Mouse (Mus musculus) liver, adult 2 months (tissue): ENCODE data around the gene Pias1. TPM values are rescaled to one million over a fixed set of nuclear protein-coding genes. Genes with fewer than 3 reads are reported as not detected.

ENCODE experiments used
- DNase-seq: peaks from one replicate; pipeline ENCODE4 v3.0.0-alpha.2; 2011; ENCODE audit warnings: low read depth, low spot score; ENCODE audit errors: extremely low read depth
- H3K27ac ChIP-seq: fragments of 200-500 bp; replicated peaks from 2 replicates; pipeline ENCODE4 v1.5.1; 2012; ENCODE audit warnings: low read depth, mild to moderate bottlenecking, control low read depth, inconsistent platforms, low read length; ENCODE audit not compliant: insufficient read depth
- H3K27me3 ChIP-seq: fragments of 200-500 bp; 2 replicates; pipeline ENCODE4 v1.6.1; 2012; ENCODE audit warnings: mild to moderate bottlenecking, moderate library complexity, low read length, inconsistent platforms; ENCODE audit not compliant: control insufficient read depth, insufficient read depth
- H3K36me3 ChIP-seq: fragments of 200-500 bp; 2 replicates; pipeline ENCODE4 v1.6.1; 2012; ENCODE audit warnings: low read length, inconsistent platforms; ENCODE audit not compliant: control insufficient read depth, insufficient read depth
- H3K4me1 ChIP-seq: fragments of 200-500 bp; 2 replicates; pipeline ENCODE4 v1.6.1; 2011; ENCODE audit warnings: low read length; ENCODE audit not compliant: control insufficient read depth, insufficient read depth
- H3K4me3 ChIP-seq: fragments of 200-500 bp; 2 replicates; pipeline ENCODE4 v1.5.1; 2011; ENCODE audit warnings: low read depth, mild to moderate bottlenecking, control low read depth, low read length, moderate library complexity; ENCODE audit not compliant: insufficient read depth
- H3K79me2 ChIP-seq: fragments of 200-500 bp; 2 replicates; pipeline ENCODE4 v1.6.1; 2012; ENCODE audit warnings: inconsistent platforms, mild to moderate bottlenecking, low read length, moderate library complexity; ENCODE audit not compliant: control insufficient read depth, insufficient read depth
- H3K9ac ChIP-seq: fragments of 200-500 bp; 2 replicates; pipeline ENCODE4 v1.6.1; 2012; ENCODE audit warnings: low read depth, mild to moderate bottlenecking, control low read depth, inconsistent platforms, low read length
- CTCF ChIP-seq: fragments of 200-500 bp; IDR thresholded peaks from 2 replicates; pipeline ENCODE4 v1.5.1; 2011; ENCODE audit warnings: low read depth, low read length, control low read depth
- POLR2A ChIP-seq: fragments of 200-500 bp; IDR thresholded peaks from 2 replicates; pipeline ENCODE4 v1.6.1; 2011; ENCODE audit warnings: low read length, control low read depth; ENCODE audit not compliant: insufficient read depth; ENCODE audit errors: extremely low read depth
- WGBS: fragments of 180-500 bp; shearing (Covaris S2); methylation state at CpG from one replicate; pipeline ENCODE4 v1.1.7; 2018; 5-methylcytosine and 5-hydroxymethylcytosine counted together
- polyA plus RNA-seq: library from polyadenylated mRNA; depleted of rRNA; stranded (reverse); fragments of >200 nt; gene quantifications from 2 replicates; pipeline ENCODE4 v1.2.3, GENCODE M21; 2012
- total RNA-seq: library from RNA; depleted of rRNA; stranded (reverse); fragments of >200 nt; gene quantifications from 2 replicates; pipeline ENCODE4 v1.2.3, GENCODE M21; 2014

Pias1 gene
- total and polyA plus RNA-seq, 2 experiments, result 7.9 to 12.3 TPM

- Histone ChIP-seq H3K4me3 (peak within 1 kb of the TSS; percentile 65), H3K79me2 (no peaks in the 10 kb centered on the region), H3K27me3 (no peaks in the 10 kb centered on the region), H3K27ac (peak within 1 kb of the TSS; percentile 42), H3K9ac (peak within 1 kb of the TSS; percentile 87), H3K4me1 (peaks cover 2% of the 10 kb centered on the region), H3K36me3 (no peaks in the 10 kb centered on the region)
- 1% methylated on average over 48 of the region's 48 CpGs for WGBS
- no peak for TF ChIP-seq POLR2A
- TF ChIP-seq CTCF, result no peak
- peak; percentile 79 for DNase-seq
Observed at GRCm38 (mm10) chr9:62838506-62839171, 149.1 kb downstream of the Pias1 start, which contains the start of gene Cln6. Gene Cln6, plus strand, starts transcription at chr9:62838785.

- DNase-seq, result no peak
- 31% methylated on average over 8 of the region's 8 CpGs for WGBS
- no peak overlapping the region for H3K9ac ChIP-seq
- no peaks in the 10 kb centered on the region for H3K27me3 ChIP-seq
- peak overlapping the region; percentile 65; the same call in 1 of the 2 replicates for H3K4me3 ChIP-seq
- no peak for TF ChIP-seq POLR2A
- no peak for TF ChIP-seq CTCF
- H3K36me3 ChIP-seq, result no peaks in the 10 kb centered on the region
- peak overlapping the region; percentile 42 for H3K27ac ChIP-seq
- H3K4me1 ChIP-seq, result peaks cover 2% of the 10 kb centered on the region
- no peaks in the 10 kb centered on the region for H3K79me2 ChIP-seq
Observed at GRCm38 (mm10) chr9:62838146-62838505, 149.6 kb downstream of the Pias1 start.

GRCm38 (mm10) chr9:62837611-62838010, 150.1 kb downstream of the Pias1 start:
- 71% methylated on average over 3 of the region's 3 CpGs for WGBS
- DNase-seq, result no peak
- TF ChIP-seq CTCF (no peak), POLR2A (no peak)
- Histone ChIP-seq H3K27ac (no peak overlapping the region), H3K4me1 (peaks cover 2% of the 10 kb centered on the region), H3K27me3 (no peaks in the 10 kb centered on the region), H3K4me3 (no peak overlapping the region), H3K36me3 (no peaks in the 10 kb centered on the region), H3K79me2 (no peaks in the 10 kb centered on the region), H3K9ac (no peak overlapping the region)

GRCm38 (mm10) chr9:62835705-62836446, 151.8 kb downstream of the Pias1 start:
- DNase-seq, result peak; percentile 37
- TF ChIP-seq CTCF (no peak), POLR2A (no peak)
- Histone ChIP-seq H3K4me1 (peaks cover 2% of the 10 kb centered on the region), H3K4me3 (no peak overlapping the region), H3K79me2 (no peaks in the 10 kb centered on the region), H3K9ac (no peak overlapping the region), H3K27me3 (no peaks in the 10 kb centered on the region), H3K27ac (no peak overlapping the region), H3K36me3 (no peaks in the 10 kb centered on the region)
- WGBS, result 54% methylated on average over 4 of the region's 4 CpGs

GRCm38 (mm10) chr9:62834906-62835305, 152.8 kb downstream of the Pias1 start:
- no peak overlapping the region for H3K27ac ChIP-seq
- TF ChIP-seq CTCF (no peak), POLR2A (no peak)
- 28% methylated on average over 5 of the region's 5 CpGs for WGBS
- no peaks in the 10 kb centered on the region for H3K27me3 ChIP-seq
- DNase-seq, result peak; percentile 51
- H3K4me3 ChIP-seq, result no peak overlapping the region
- H3K4me1 ChIP-seq, result peaks cover 2% of the 10 kb centered on the region
- no peaks in the 10 kb centered on the region for H3K36me3 ChIP-seq
- H3K9ac ChIP-seq, result no peak overlapping the region
- H3K79me2 ChIP-seq, result no peaks in the 10 kb centered on the region

- WGBS, result 83% methylated on average over 6 of the region's 6 CpGs
- no peak overlapping the region for H3K9ac ChIP-seq
- no peak overlapping the region for H3K27ac ChIP-seq
- H3K27me3 ChIP-seq, result no peaks in the 10 kb centered on the region
- no peak overlapping the region for H3K4me3 ChIP-seq
- no peaks in the 10 kb centered on the region for H3K36me3 ChIP-seq
- DNase-seq, result no peak
- TF ChIP-seq POLR2A, result no peak
- no peak for TF ChIP-seq CTCF
- H3K79me2 ChIP-seq, result no peaks in the 10 kb centered on the region
- 0 out of 2 replicates have a peak, but pooled peaks cover 1% of the 10 kb centered on the region for H3K4me1 ChIP-seq
Observed at GRCm38 (mm10) chr9:62829877-62830276, 157.8 kb downstream of the Pias1 start.
